Mouse (Mus musculus): Measurements from ENCODE around the gene Slc35d2. TPM values are rescaled to one million over a fixed set of nuclear protein-coding genes. Genes with fewer than 3 reads are reported as not detected.

Gene Slc35d2
- polyA plus RNA-seq, 1 experiment = 2.5 TPM

DNA sequence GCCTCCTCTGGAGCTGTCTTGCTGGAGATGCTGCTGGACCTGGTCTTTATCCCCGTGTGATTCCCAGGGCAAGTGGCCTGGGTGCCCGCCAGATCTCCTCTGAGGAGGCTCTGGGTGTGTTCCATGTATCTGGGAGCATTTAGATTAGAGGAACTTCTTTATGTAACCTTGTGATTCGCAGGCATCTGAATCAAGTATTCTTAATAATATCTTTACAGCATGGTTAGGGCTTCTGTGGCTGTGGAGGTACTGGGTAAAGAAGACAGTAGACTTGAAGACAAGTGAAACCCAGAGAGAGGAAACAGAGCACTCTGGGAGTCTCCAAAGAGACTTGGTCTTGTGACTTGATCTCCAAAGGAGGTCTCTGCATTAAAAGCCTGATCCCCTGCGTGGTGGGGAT is 40.0 kb downstream of the Slc35d2 start, which contains the start of gene Hsd17b3:
TSS of gene Hsd17b3 (minus strand) at position 101 of the 400 bp plus-strand sequence.
- no peak for TF ChIP-seq MYOG (IDR thresholded peaks at IDR 0.05; ENCODE audit: control insufficient read depth in 1 of 3, insufficient read depth in 1 of 3, insufficient read length in 2 of 3, low read depth in 2 of 3)
- no peak for TF ChIP-seq REST (IDR thresholded peaks at IDR 0.05; ENCODE audit: insufficient read depth, insufficient read length)
- no peak for TF ChIP-seq E2F4 (IDR thresholded peaks at IDR 0.05; ENCODE audit: insufficient read depth)
- no peak for TF ChIP-seq TCF3 (IDR thresholded peaks at IDR 0.05; ENCODE audit: insufficient read length, low read depth)
- no peak for TF ChIP-seq MAX (IDR thresholded peaks at IDR 0.05; ENCODE audit: low read depth)
- no peak for TF ChIP-seq TCF12 (IDR thresholded peaks at IDR 0.05; ENCODE audit: insufficient read depth, poor library complexity, severe bottlenecking)
- TF ChIP-seq CEBPB (IDR thresholded peaks at IDR 0.05; ENCODE audit: insufficient read depth, poor library complexity, severe bottlenecking) = no peak
- TF ChIP-seq POLR2AphosphoS2 (IDR thresholded peaks at IDR 0.05; ENCODE audit: insufficient read length, low read depth) = no peak
- no peak for TF ChIP-seq MYOD1 (IDR thresholded peaks at IDR 0.05; ENCODE audit: control insufficient read depth in 1 of 3, insufficient read length in 2 of 3, low read depth in 2 of 3)
- TF ChIP-seq SRF (IDR thresholded peaks at IDR 0.05; ENCODE audit: control insufficient read depth, insufficient read length, low read depth) = no peak
- TF ChIP-seq POLR2A (IDR thresholded peaks at IDR 0.05; ENCODE audit: insufficient read length, low read depth) = no peak
- TF ChIP-seq USF1 (IDR thresholded peaks at IDR 0.05; ENCODE audit: low read depth) = no peak
- H3K27me3 ChIP-seq (ENCODE audit: control insufficient read depth, insufficient read depth, insufficient read length) = no peaks in the 10 kb centered on the region
- no peaks in the 10 kb centered on the region for H3K36me3 ChIP-seq (ENCODE audit: control insufficient read depth, insufficient read depth)
- no peaks in the 10 kb centered on the region for H3K79me2 ChIP-seq (ENCODE audit: control insufficient read depth, insufficient read depth)
- H3K4me2 ChIP-seq (ENCODE audit: low read depth) = no peak within 1 kb of the TSS
- no peak within 1 kb of the TSS for H3K4me3 ChIP-seq
- H3ac ChIP-seq (ENCODE audit: control insufficient read depth, insufficient read length) = no peak within 1 kb of the TSS

DNA sequence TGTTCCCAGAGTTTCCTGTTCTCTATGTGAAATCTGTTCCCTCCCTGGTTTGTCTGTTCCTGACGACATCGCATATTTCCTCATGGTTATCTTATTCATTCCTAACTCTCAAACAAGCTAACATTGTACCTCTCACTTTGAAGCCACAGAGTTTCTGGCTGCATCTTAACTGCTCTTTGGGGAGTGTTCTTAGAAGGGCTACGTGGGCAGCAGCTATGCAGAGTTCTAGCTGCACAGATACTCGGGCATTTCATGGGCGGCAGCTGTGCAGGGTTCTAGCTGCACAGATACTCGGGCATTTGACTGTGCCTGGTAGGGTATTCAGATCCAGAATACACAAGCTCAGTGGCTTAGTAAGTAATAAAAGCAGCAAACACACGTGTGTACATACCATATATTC is 41.1 kb downstream of the Slc35d2 start:
- no peaks in the 10 kb centered on the region for H3K27me3 ChIP-seq (ENCODE audit: control insufficient read depth, insufficient read depth, insufficient read length)
- H3K4me3 ChIP-seq = no peak overlapping the region
- H3ac ChIP-seq (ENCODE audit: control insufficient read depth, insufficient read length) = no peak overlapping the region
- no peaks in the 10 kb centered on the region for H3K36me3 ChIP-seq (ENCODE audit: control insufficient read depth, insufficient read depth)
- no peaks in the 10 kb centered on the region for H3K79me2 ChIP-seq (ENCODE audit: control insufficient read depth, insufficient read depth)
- H3K4me2 ChIP-seq (ENCODE audit: low read depth) = no peak overlapping the region
- TF ChIP-seq POLR2AphosphoS2 (IDR thresholded peaks at IDR 0.05; ENCODE audit: insufficient read length, low read depth) (no peak), SRF (IDR thresholded peaks at IDR 0.05; ENCODE audit: control insufficient read depth, insufficient read length, low read depth) (no peak), MYOD1 (IDR thresholded peaks at IDR 0.05; ENCODE audit: control insufficient read depth in 1 of 3, insufficient read length in 2 of 3, low read depth in 2 of 3) (no peak), TCF3 (IDR thresholded peaks at IDR 0.05; ENCODE audit: insufficient read length, low read depth) (no peak), REST (IDR thresholded peaks at IDR 0.05; ENCODE audit: insufficient read depth, insufficient read length) (no peak), USF1 (IDR thresholded peaks at IDR 0.05; ENCODE audit: low read depth) (no peak), POLR2A (IDR thresholded peaks at IDR 0.05; ENCODE audit: insufficient read length, low read depth) (no peak), TCF12 (IDR thresholded peaks at IDR 0.05; ENCODE audit: insufficient read depth, poor library complexity, severe bottlenecking) (no peak), E2F4 (IDR thresholded peaks at IDR 0.05; ENCODE audit: insufficient read depth) (no peak), MAX (IDR thresholded peaks at IDR 0.05; ENCODE audit: low read depth) (no peak), MYOG (IDR thresholded peaks at IDR 0.05; ENCODE audit: control insufficient read depth in 1 of 3, insufficient read depth in 1 of 3, insufficient read length in 2 of 3, low read depth in 2 of 3) (no peak)

DNA sequence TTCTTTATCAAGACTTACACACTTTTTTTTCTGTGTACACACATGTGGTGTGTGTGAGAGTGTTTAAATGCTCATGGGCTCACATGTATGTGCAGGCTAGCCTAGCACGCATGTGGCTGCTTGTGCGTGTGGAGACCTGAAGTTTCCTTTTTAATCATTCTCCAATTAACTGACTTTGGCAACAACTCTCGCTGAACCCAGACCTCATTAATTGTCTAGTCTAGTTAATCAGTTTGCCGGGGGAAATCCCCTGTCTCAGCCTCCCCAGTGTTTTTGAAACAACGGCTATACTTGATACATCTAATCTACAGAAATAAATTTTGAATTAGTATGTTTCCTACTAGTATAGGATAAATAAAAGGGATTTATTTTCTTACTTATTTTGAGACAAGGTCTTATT is 43.1 kb downstream of the Slc35d2 start:
- Histone ChIP-seq H3K27me3 (ENCODE audit: control insufficient read depth, insufficient read depth, insufficient read length) (no peaks in the 10 kb centered on the region), H3K36me3 (ENCODE audit: control insufficient read depth, insufficient read depth) (no peaks in the 10 kb centered on the region), H3ac (ENCODE audit: control insufficient read depth, insufficient read length) (no peak overlapping the region), H3K4me2 (ENCODE audit: low read depth) (no peak overlapping the region), H3K79me2 (ENCODE audit: control insufficient read depth, insufficient read depth) (no peaks in the 10 kb centered on the region), H3K4me3 (no peak overlapping the region)
- TF ChIP-seq CEBPB (IDR thresholded peaks at IDR 0.05; ENCODE audit: insufficient read depth, poor library complexity, severe bottlenecking) = no peak
- no peak for TF ChIP-seq REST (IDR thresholded peaks at IDR 0.05; ENCODE audit: insufficient read depth, insufficient read length)
- no peak for TF ChIP-seq MYOG (IDR thresholded peaks at IDR 0.05; ENCODE audit: control insufficient read depth in 1 of 3, insufficient read depth in 1 of 3, insufficient read length in 2 of 3, low read depth in 2 of 3)
- TF ChIP-seq TCF12 (IDR thresholded peaks at IDR 0.05; ENCODE audit: insufficient read depth, poor library complexity, severe bottlenecking) = no peak
- no peak for TF ChIP-seq USF1 (IDR thresholded peaks at IDR 0.05; ENCODE audit: low read depth)
- no peak for TF ChIP-seq MYOD1 (IDR thresholded peaks at IDR 0.05; ENCODE audit: control insufficient read depth in 1 of 3, insufficient read length in 2 of 3, low read depth in 2 of 3)
- TF ChIP-seq SRF (IDR thresholded peaks at IDR 0.05; ENCODE audit: control insufficient read depth, insufficient read length, low read depth) = no peak
- TF ChIP-seq E2F4 (IDR thresholded peaks at IDR 0.05; ENCODE audit: insufficient read depth) = no peak
- TF ChIP-seq TCF3 (IDR thresholded peaks at IDR 0.05; ENCODE audit: insufficient read length, low read depth) = no peak
- TF ChIP-seq MAX (IDR thresholded peaks at IDR 0.05; ENCODE audit: low read depth) = no peak
- TF ChIP-seq POLR2AphosphoS2 (IDR thresholded peaks at IDR 0.05; ENCODE audit: insufficient read length, low read depth) = no peak

DNA sequence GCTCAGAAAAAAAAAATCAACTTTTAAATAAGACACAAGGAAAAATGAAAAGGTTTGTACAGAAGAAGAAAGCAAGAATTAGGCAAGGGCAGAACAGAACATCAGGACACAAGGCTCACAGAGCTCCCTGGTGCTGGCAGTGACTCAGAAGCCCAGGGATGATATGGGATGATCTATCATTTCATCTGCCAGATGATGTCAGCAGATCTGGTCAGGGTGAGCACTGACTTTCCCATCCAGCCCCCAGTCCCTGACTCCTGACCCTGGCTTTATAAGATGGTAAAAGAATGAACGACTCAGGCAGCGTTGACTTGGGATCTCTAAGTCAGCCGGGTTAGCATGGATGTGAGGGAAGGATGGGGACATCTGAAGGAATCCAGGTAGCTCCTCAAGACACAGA is 45.8 kb downstream of the Slc35d2 start:
- TF ChIP-seq E2F4 (IDR thresholded peaks at IDR 0.05; ENCODE audit: insufficient read depth) (no peak), POLR2AphosphoS2 (IDR thresholded peaks at IDR 0.05; ENCODE audit: insufficient read length, low read depth) (no peak), USF1 (IDR thresholded peaks at IDR 0.05; ENCODE audit: low read depth) (no peak), MYOD1 (IDR thresholded peaks at IDR 0.05; ENCODE audit: control insufficient read depth in 1 of 3, insufficient read length in 2 of 3, low read depth in 2 of 3) (no peak), SRF (IDR thresholded peaks at IDR 0.05; ENCODE audit: control insufficient read depth, insufficient read length, low read depth) (no peak), CEBPB (IDR thresholded peaks at IDR 0.05; ENCODE audit: insufficient read depth, poor library complexity, severe bottlenecking) (no peak), MAX (IDR thresholded peaks at IDR 0.05; ENCODE audit: low read depth) (no peak), REST (IDR thresholded peaks at IDR 0.05; ENCODE audit: insufficient read depth, insufficient read length) (no peak), MYOG (IDR thresholded peaks at IDR 0.05; ENCODE audit: control insufficient read depth in 1 of 3, insufficient read depth in 1 of 3, insufficient read length in 2 of 3, low read depth in 2 of 3) (no peak), POLR2A (IDR thresholded peaks at IDR 0.05; ENCODE audit: insufficient read length, low read depth) (no peak), TCF3 (IDR thresholded peaks at IDR 0.05; ENCODE audit: insufficient read length, low read depth) (no peak), TCF12 (IDR thresholded peaks at IDR 0.05; ENCODE audit: insufficient read depth, poor library complexity, severe bottlenecking) (no peak)

More for the DNA sequence above, 45.8 kb downstream of the Slc35d2 start:
- H3K36me3 ChIP-seq (ENCODE audit: control insufficient read depth, insufficient read depth) = no peaks in the 10 kb centered on the region
- H3ac ChIP-seq (ENCODE audit: control insufficient read depth, insufficient read length) = no peak overlapping the region
- no peak overlapping the region for H3K4me3 ChIP-seq
- no peak overlapping the region for H3K4me2 ChIP-seq (ENCODE audit: low read depth)
- no peaks in the 10 kb centered on the region for H3K27me3 ChIP-seq (ENCODE audit: control insufficient read depth, insufficient read depth, insufficient read length)
- no peaks in the 10 kb centered on the region for H3K79me2 ChIP-seq (ENCODE audit: control insufficient read depth, insufficient read depth)

Measured in myocyte (in vitro differentiated cells).